Mouse (Mus musculus): ENCODE results near the gene Tmem229b.
"Not testable (repeated sequence)": the region's sequence is repeated elsewhere in the genome, so short reads cannot be mapped to it uniquely, and the experiment has no call there.

Gene Tmem229b

GRCm38 (mm10) chr12:79007126-79007753, at the start of gene Tmem229b:
Tmem229b (minus strand) TSS chr12:79007627.
- peak; percentile 20 to 53 for DNase-seq

DNA sequence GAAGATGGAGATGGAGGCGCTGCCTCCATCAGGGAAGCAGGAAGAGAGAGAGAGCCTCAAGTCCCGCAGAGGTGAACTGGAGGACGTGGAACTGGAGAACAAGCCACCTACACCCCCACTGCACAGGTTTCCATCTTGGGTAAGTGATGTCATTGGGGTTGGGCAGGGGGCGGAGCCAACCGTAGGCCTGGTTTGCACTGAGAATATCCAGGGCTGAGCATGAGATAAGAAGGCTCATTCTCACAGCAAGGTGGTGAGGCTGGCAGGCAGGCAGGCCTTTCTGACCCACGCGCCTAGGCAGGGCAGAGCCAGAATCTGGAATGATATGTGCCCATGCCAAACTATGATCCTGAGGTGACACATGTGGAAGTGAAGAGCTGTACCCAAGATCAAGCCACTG, 47.8 kb upstream of the Tmem229b start:
- DNase-seq = no peak

- DNase-seq = no peak
Measured at GRCm38 (mm10) chr12:79052073-79052472, 44.6 kb upstream of the Tmem229b start.

GRCm38 (mm10) chr12:79050545-79051212, 43.3 kb upstream of the Tmem229b start:
- DNase-seq = no peak

- no peak for DNase-seq
Measured at GRCm38 (mm10) chr12:79049807-79050206, 42.4 kb upstream of the Tmem229b start.

GRCm38 (mm10) chr12:79048898-79049297, 41.5 kb upstream of the Tmem229b start:
- DNase-seq = no peak

DNA sequence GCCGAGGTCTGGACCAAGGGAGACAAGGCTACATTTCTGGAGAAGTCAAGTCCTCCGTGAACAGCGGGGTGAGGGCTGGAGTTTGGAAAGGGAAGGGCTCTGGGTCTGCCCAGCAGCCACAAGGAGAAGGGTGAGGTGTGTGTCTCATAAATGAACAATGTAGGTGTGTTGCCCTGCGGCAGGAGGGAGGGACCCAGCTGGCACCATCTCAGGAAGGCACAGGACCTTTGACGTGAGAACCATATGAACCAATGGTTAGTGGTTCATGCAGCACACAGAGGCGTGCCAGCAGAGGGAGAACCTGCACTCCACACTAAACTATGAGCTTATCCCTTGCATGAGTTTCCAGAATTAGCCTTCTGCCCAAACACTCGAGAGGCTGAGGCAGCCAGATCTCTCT, 39.8 kb upstream of the Tmem229b start:
- no peak for DNase-seq

DNA sequence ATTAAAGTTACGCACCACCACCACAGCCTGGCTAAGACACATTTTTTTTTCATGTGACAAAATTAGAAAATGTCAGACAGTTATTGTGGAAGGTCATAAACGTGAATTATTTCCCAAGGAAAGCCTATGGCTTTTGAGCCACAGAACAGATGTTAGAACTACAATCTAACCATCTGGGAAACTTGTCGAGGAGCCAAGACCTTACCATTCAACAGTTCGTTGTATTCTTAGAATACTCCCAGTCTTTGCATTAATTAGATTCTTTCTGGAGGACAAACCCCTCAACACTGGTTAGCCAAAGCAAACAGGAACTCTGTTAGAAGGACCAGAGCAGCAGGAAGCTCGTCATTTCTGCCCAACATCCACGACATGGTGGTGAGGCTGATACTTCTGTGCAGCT, 38.7 kb upstream of the Tmem229b start:
- DNase-seq = no peak

DNA sequence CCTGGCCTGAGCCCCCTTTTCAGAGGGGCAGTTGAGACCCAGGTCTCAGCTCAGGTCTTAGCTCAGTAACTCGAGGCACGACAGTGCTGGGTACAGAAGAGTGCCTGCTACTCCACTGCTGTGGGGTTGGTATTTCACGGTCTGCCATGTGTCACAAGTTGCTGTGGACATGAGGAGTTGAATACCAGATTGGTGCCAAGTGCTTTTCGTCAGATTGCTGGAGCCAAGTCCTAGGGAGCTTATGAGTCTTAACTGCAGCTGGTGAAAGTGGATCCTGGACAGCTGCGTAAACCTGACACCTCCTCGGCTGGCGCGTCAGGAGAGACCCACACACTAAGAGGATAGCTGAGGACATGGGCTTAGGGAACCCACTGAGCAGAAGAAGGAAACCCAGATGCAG, 37.2 kb upstream of the Tmem229b start:
- no peak for DNase-seq

- DNase-seq = no peak
Measured at GRCm38 (mm10) chr12:79041436-79041835, 34.0 kb upstream of the Tmem229b start.

- DNase-seq = no peak
Measured at GRCm38 (mm10) chr12:79040201-79040827, 32.9 kb upstream of the Tmem229b start.

DNA sequence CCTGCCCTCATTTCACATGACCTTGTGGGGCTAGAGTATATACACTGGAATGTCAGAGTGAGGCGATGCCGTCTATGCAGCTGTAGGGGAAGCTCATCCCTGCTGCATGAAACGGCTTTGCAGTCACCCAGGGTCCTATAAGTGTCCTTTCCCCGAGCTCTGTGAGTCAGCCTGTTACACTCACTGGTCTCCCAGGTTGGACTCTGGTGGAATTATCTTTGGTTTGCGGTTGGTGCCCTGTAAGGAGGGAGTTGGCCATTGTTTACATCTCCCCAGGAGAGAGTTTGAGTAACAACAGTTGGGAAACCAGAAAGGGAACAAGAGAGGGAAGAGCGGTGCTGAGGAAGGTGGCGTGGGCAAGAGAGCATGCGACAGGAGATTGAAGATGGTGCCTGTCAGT, 32.3 kb upstream of the Tmem229b start:
- DNase-seq = no peak

DNA sequence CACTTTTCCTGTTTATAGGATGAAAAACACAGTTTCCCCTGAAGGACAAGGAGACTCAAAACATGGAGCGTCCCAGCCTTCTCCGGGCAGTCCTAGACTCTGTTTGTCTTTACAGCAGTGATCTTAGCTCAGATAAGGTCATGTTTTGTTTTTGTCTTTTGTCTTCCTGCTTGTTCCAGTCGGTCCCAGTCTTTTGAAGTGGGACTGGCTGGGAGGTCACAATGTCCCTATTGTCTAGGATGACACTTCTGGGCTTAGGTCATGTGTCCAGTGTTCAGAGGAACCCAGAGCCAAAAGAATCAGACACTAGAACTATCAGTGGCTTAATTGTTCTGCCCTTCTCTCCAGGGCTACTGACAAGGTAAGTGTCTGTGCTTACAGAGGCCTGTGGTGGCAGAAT, 27.9 kb upstream of the Tmem229b start:
- no peak for DNase-seq

- DNase-seq = no peak
Measured at GRCm38 (mm10) chr12:79034331-79034730, 26.9 kb upstream of the Tmem229b start.

DNA sequence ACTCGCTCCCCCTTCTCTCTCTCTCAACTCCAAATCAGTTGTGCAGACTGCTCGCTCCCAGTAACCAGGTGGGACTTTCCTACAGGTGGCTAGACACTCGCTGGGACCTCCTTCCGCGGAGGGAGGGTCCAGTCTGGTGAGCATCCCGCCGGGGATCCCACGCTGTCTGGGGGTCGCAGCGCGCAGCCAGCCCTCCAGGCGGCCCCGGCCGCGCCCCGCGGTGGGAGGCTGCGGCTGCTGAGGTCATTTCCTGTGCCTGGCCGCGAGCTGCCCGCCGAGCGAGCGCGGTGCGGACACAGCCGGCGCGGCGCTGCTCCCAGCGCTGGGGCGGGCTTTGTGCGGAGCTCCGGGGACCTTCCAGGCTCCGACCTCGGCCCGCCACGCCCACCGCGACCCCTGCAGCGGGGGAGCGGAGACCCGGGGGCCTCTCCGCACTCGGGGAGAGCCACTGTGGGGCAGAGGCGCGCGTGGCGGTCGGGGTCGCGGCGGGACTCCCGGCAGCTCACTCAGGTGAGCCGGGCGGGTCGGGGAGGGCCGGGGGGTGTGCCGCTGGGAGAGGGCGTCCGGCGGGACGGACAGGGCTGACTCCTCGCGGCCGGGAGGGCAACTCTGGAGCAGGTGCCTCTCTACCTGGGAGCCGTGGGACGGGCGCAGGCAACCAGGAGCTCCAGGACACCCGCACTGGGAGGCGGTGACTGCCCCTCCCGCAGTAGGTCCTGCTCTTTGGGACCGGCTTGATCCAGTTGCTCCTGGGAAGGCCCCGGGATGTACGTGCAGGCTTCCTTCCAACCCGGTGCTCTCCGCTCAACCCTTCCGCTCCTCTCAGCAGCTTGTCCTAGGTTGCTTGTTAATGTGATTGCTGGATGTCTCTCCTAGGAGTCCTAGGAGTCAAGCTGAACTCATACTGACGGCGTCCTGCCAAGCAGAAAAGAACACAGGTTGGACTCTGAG, 21.8 kb upstream of the Tmem229b start, which contains the start of gene Plekhh1:
Gene Plekhh1, plus strand, starts transcription at position 253 of the 951 bp plus-strand sequence.
- peak; percentile 16 to 44 for DNase-seq

GRCm38 (mm10) chr12:79027526-79027925, 20.1 kb upstream of the Tmem229b start:
- not testable (repeated sequence) for DNase-seq

GRCm38 (mm10) chr12:79022882-79023281, 15.5 kb upstream of the Tmem229b start:
- DNase-seq = peak; percentile 12 to 35

DNA sequence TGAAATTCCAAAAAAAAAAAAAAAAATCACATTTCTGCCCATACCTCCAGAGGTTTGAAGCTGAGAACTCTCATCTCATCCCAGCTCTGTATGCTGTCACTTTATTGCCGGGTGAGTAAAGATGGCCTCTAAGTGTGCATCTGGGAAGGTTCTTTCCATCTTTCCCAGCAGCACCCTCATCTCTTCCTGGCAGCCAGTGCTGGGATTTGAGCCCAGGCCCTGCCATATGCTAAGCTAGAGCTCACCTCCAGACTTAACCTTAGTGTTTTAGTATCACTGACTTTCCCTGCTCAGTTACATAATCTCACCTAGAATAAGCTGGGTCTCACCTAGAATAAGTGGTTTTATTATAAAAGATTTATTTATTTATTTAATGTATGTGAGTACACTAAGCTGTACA, 14.5 kb upstream of the Tmem229b start:
- DNase-seq = no peak

- peak; percentile 13 to 21 for DNase-seq
Measured at GRCm38 (mm10) chr12:79017994-79018399, 10.6 kb upstream of the Tmem229b start.

DNA sequence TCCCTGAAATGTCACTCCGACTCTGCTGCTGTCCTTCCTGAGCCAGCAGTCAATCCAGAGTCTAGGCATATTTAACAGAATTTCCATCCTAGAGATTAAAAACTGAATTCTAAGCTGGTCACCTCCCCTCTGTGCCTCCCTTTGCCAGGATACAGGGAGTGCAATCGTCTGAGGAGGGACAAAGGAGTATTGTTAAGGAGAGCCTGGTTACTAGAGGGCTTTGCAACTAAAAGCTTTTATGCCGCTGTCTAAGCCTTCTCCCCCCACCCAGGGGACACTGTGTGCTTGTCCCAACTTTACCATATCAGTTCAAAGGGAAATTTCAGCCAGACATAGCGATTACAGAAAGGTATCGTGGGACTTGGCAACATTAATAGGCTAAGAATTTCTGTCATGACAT, 8.7 kb upstream of the Tmem229b start:
- no peak for DNase-seq

GRCm38 (mm10) chr12:79010569-79010968, 3.1 kb upstream of the Tmem229b start:
- no peak for DNase-seq

GRCm38 (mm10) chr12:79006478-79007125, 825 bp downstream of the Tmem229b start:
- DNase-seq = peak; percentile 43 to 64
